Mouse (Mus musculus) thymus, postnatal 36 days (tissue): Measurements from ENCODE around the gene Chit1.

Experiments
- DNase-seq, 2 experiments: peaks; one replicate each; pipeline ENCODE4 v3.0.0; 2022; ENCODE audit warnings: mixed read lengths in 2 of 2

Chit1 gene

GRCm38 (mm10) chr1:134099516-134100235 is 11.4 kb upstream of the Chit1 start:
- DNase-seq = no peak

GRCm38 (mm10) chr1:134100401-134100800 is 10.6 kb upstream of the Chit1 start:
- no peak for DNase-seq

- DNase-seq = no peak
Measured at GRCm38 (mm10) chr1:134100928-134101327, 10.1 kb upstream of the Chit1 start.

- DNase-seq = no peak
Measured at GRCm38 (mm10) chr1:134101593-134101992, 9.4 kb upstream of the Chit1 start.

- DNase-seq = no peak
Measured at GRCm38 (mm10) chr1:134103861-134104260, 7.2 kb upstream of the Chit1 start.

- DNase-seq = no peak
Measured at GRCm38 (mm10) chr1:134105043-134105763, 5.8 kb upstream of the Chit1 start.

- DNase-seq = no peak
Measured at GRCm38 (mm10) chr1:134105764-134106430, 5.1 kb upstream of the Chit1 start.

- DNase-seq = peak; percentile 68 to 70
Measured at GRCm38 (mm10) chr1:134106719-134107118, 4.3 kb upstream of the Chit1 start.

- no peak for DNase-seq
Measured at GRCm38 (mm10) chr1:134107777-134108176, 3.3 kb upstream of the Chit1 start.

GRCm38 (mm10) chr1:134110015-134110414 is 1.0 kb upstream of the Chit1 start:
- DNase-seq = no peak

- no peak for DNase-seq
Measured at GRCm38 (mm10) chr1:134110449-134110848, 593 bp upstream of the Chit1 start.

GRCm38 (mm10) chr1:134113560-134113959 is 2.5 kb downstream of the Chit1 start:
- no peak for DNase-seq

GRCm38 (mm10) chr1:134114018-134114417 is 3.0 kb downstream of the Chit1 start:
- no peak for DNase-seq

- no peak for DNase-seq
Measured at GRCm38 (mm10) chr1:134114730-134115129, 3.7 kb downstream of the Chit1 start.

GRCm38 (mm10) chr1:134115424-134115823 is 4.4 kb downstream of the Chit1 start:
- no peak for DNase-seq

GRCm38 (mm10) chr1:134117110-134117509 is 6.1 kb downstream of the Chit1 start:
- DNase-seq = no peak

GRCm38 (mm10) chr1:134120179-134120578 is 9.1 kb downstream of the Chit1 start:
- DNase-seq = peak; percentile 73 to 82

- peak in 1 of 2 experiments; percentile 36 for DNase-seq
Measured at GRCm38 (mm10) chr1:134122195-134122594, 11.2 kb downstream of the Chit1 start.

GRCm38 (mm10) chr1:134133316-134133715 is 22.3 kb downstream of the Chit1 start:
- no peak for DNase-seq

GRCm38 (mm10) chr1:134136351-134136750 is 25.3 kb downstream of the Chit1 start:
- no peak for DNase-seq

GRCm38 (mm10) chr1:134138424-134138823 is 27.4 kb downstream of the Chit1 start:
- DNase-seq = no peak

GRCm38 (mm10) chr1:134142363-134142794 is 31.3 kb downstream of the Chit1 start:
- no peak for DNase-seq

GRCm38 (mm10) chr1:134146066-134146465 is 35.0 kb downstream of the Chit1 start:
- no peak for DNase-seq

GRCm38 (mm10) chr1:134150076-134150475 is 39.0 kb downstream of the Chit1 start:
- DNase-seq = no peak
